Mouse (Mus musculus): ENCODE measurements around the gene Gpr25.

DNA sequence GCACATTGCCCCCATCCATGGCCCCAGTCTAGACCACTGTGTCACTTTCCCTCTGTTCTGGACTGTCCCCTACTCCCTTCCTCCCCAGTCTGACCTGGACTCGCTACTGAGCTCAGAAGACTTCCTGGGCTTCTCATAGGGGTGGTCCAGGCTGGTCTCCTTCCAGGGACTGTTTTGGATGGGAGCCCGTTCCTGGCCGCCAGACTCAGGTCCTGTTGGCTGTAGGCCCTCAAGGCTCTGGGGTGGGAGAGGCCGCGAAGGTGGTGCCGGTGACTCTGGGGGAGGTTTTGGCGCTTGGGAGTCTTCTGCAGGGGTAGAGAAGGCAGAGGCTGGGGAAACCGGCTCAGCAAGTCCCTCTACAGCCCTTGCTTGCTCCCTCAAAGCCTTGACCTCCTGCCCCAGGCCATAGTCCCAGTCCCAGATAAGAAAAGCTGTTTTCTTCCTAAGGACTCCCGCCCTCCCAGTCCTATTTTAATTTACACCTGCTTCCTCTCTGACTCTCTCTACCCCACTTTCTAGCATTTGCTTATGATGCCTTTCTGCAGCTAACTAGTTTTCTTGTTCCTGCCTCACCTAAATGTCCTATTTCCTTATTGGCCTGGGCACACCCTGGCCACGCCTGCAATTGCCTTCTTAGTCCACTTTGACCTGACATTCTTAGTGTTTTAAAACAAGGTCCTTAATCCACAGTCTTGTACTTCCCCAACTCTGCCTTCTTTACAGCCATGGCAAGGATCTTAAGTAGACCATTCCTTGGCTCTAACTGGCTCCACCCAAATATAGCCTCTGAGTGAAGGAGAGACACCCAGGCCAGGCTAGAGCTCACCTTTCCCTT lies 40.4 kb downstream of the Gpr25 start:
- no peak for TF ChIP-seq POLR2A (IDR thresholded peaks at IDR 0.05; ENCODE audit: insufficient read depth, low read depth, low read length)
- no peak for TF ChIP-seq CTCF (IDR thresholded peaks at IDR 0.05; ENCODE audit: insufficient read depth, low read depth, low read length)

Measured in olfactory bulb, adult 2 months (tissue).